24 mouse cellular contexts compared by ENCODE assay signal in the genomic region with DNA sequence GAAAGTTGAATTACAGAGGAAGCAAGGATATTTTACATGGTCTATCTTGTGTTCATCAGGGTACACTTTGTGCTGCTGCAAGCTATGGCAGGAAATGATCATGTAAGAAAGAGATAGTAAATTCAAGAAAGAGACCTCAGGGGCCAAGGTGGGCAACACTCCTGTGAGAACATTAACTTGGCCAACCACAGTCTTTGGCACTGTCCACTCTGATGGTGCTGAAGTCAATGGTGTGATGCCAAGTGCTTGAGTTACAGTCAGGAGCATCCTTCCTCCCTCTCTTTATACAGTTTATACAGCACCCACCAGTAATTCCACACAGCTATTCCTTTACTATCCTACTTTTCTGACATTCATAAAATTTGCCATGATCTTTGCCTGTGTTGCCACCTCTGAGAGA. TPM values are rescaled to one million over a fixed set of nuclear protein-coding genes. Genes with fewer than 3 reads are reported as not detected.
A peak's percentile ranks its signal among the peaks of the same experiment; 100 is the strongest.
DNase-seq lines count a peak whose midpoint lies in the region; ATAC-seq lines count a peak whose summit lies in the region.
"Had no signal": no experiment of that assay in that cellular context is flagged by ENCODE, and none has a peak within 500 bp of the region (broad histone marks: within the 10 kb centered on the region; RNA-seq: fewer than 3 reads in every experiment).

No protein-coding gene starts in this region.

- H3K36me3 ChIP-seq in midbrain, embryonic 14.5 days (ENCODE audit: control insufficient read depth, insufficient read depth, low read length): no peaks in the 10 kb centered on the region
- H3K36me3 ChIP-seq: lung, embryonic 15.5 days had no signal

- no peaks in the 10 kb centered on the region for H3K4me1 ChIP-seq in midbrain, embryonic 14.5 days (ENCODE audit: control insufficient read depth, insufficient read depth, low read length)
- H3K4me1 ChIP-seq: lung, embryonic 15.5 days had no signal

- H3K27me3 ChIP-seq in midbrain, embryonic 14.5 days (ENCODE audit: control insufficient read depth, insufficient read depth, low read length): no peaks in the 10 kb centered on the region
- H3K27me3 ChIP-seq: lung, embryonic 15.5 days had no signal

- H3K4me2 ChIP-seq in midbrain, embryonic 14.5 days (ENCODE audit: low read length): no peak overlapping the region
- H3K4me2 ChIP-seq: lung, embryonic 15.5 days had no signal

- DNase-seq in heart, postnatal 4 days: peak; percentile 31
- no peak for DNase-seq in heart, adult 8-10 months (ENCODE audit: low spot score)
- DNase-seq in ES-CJ7 (ENCODE audit: low read depth, low spot score) (peak; percentile 19), adipocyte (ENCODE audit: low spot score) (peak; percentile 5)
- peak; percentile 32 for DNase-seq in forelimb bud, embryonic 11.5 days (ENCODE audit: low read depth, low spot score)
- no peak for DNase-seq in spleen, postnatal 10 days (ENCODE audit: low spot score in 2 of 2)
- no peak for DNase-seq in midbrain, embryonic 14.5 days
- DNase-seq in thymus, adult 18-20 months: no peak
- DNase-seq: cerebellum, postnatal 36 days; gastrocnemius, adult 2 months; layer of hippocampus, adult 9-11 months; right cerebral cortex, adult 18-20 months; thymus, postnatal 4 days had no signal

- H3K9ac ChIP-seq in midbrain, embryonic 14.5 days (replicated peaks; ENCODE audit: low read length): no peak overlapping the region
- H3K9ac ChIP-seq: lung, embryonic 15.5 days had no signal

- H3K9me3 ChIP-seq in midbrain, embryonic 14.5 days (ENCODE audit: control insufficient read depth, low read length): no peaks in the 10 kb centered on the region
- H3K9me3 ChIP-seq: lung, embryonic 15.5 days had no signal

- no peak overlapping the region for H3K4me3 ChIP-seq in midbrain, embryonic 14.5 days (replicated peaks; ENCODE audit: low read depth, low read length)
- H3K4me3 ChIP-seq: gastrocnemius, adult 2 months; lung, embryonic 15.5 days had no signal

- no peak for ATAC-seq in midbrain, embryonic 14.5 days (ENCODE audit: low FRiP score, low TSS enrichment)
- ATAC-seq: forebrain, embryonic 14.5 days had no signal

- no peak overlapping the region for H3K27ac ChIP-seq in midbrain, embryonic 14.5 days (replicated peaks; ENCODE audit: low read depth, low read length)
- H3K27ac ChIP-seq: gastrocnemius, adult 2 months; lung, embryonic 15.5 days had no signal

RNA-seq across cellular contexts. Expression of gene Ces1h, which starts 19.4 kb away (rescaled TPM):
- not detected for total RNA-seq in heart, postnatal 4 days (2021)
- total RNA-seq in heart, adult 8-10 months (2022): not detected
- polyA plus RNA-seq in midbrain, embryonic 14.5 days (2014; fragmentation: Nextera tagmentation; extraction: Ambion mirVana): not detected in 2 replicates
- total RNA-seq: gastrocnemius, adult 2 months; heart, adult 18-20 months; left cerebral cortex, postnatal 10 days; liver, adult 2 months; megakaryocyte, adult 5-6 weeks; monocyte, adult 5-6 weeks had no signal
- polyA plus RNA-seq: forebrain, embryonic 14.5 days; heart, postnatal 0 days; kidney, embryonic 16.5 days; liver, adult 2 months; lung, embryonic 15.5 days; neural tube, embryonic 14.5 days; stomach, embryonic 16.5 days had no signal

RNA-seq across cellular contexts. Expression of gene Ces1g, which starts 23.0 kb away (rescaled TPM):
- total RNA-seq in heart, postnatal 4 days (2021): not detected
- total RNA-seq in heart, adult 8-10 months (2022): under 1 TPM in 1 of 4 experiments, not detected in 3; 0.19 TPM
- polyA plus RNA-seq in midbrain, embryonic 14.5 days (2014; fragmentation: Nextera tagmentation; extraction: Ambion mirVana): not detected in 2 replicates
- total RNA-seq: gastrocnemius, adult 2 months; left cerebral cortex, postnatal 10 days; megakaryocyte, adult 5-6 weeks; monocyte, adult 5-6 weeks had no signal
- polyA plus RNA-seq: forebrain, embryonic 14.5 days; heart, postnatal 0 days; kidney, embryonic 16.5 days; neural tube, embryonic 14.5 days had no signal

Comparison
In these comparisons a context has a peak if more than half of its experiments do, and no peak if none do; other contexts are left out.
1. DNase-seq: peak in heart, postnatal 4 days (single experiment), ES-CJ7 (single experiment), adipocyte (single experiment) and forelimb bud, embryonic 11.5 days (single experiment); none in heart, adult 8-10 months (single experiment), spleen, postnatal 10 days (0 of 2), midbrain, embryonic 14.5 days (single experiment) and thymus, adult 18-20 months (0 of 2).